18 mouse cellular contexts compared by ENCODE assay signal in genomic region chr1:85809256-85809655, GRCm38 (mm10). TPM values are rescaled to one million over a fixed set of nuclear protein-coding genes. Genes with fewer than 3 reads are reported as not detected.
DNase-seq lines count a peak whose midpoint lies in the region; ATAC-seq and TF ChIP-seq lines count a peak whose summit lies in the region.
"Had no signal": no experiment of that assay in that cellular context is flagged by ENCODE, and none has a peak within 500 bp of the region (broad histone marks: within the 10 kb centered on the region; RNA-seq: fewer than 3 reads in every experiment).

No protein-coding gene starts in this region.

- ATAC-seq in frontal cortex, adult (ENCODE audit: low TSS enrichment) = peak; percentile 56
- ATAC-seq in lung, embryonic 14.5 days (ENCODE audit: insufficient read depth) = no peak
- ATAC-seq in intestine, embryonic 15.5 days = peak; percentile 64
- ATAC-seq in stomach, embryonic 16.5 days (ENCODE audit: insufficient read depth, low FRiP score) = no peak
- ATAC-seq: activated CD4-positive, CD25-positive, alpha-beta regulatory T cell, adult 4 months had no signal

- no peak for TF ChIP-seq CTCF in lung, embryonic 14.5 days (IDR thresholded peaks at IDR 0.05; ENCODE audit: low read depth)

- peaks cover 8% of the 10 kb centered on the region for H3K4me1 ChIP-seq in lung, embryonic 14.5 days (ENCODE audit: insufficient read depth)
- peaks cover 11% of the 10 kb centered on the region for H3K4me1 ChIP-seq in intestine, embryonic 15.5 days (replicated peaks)
- H3K4me1 ChIP-seq in stomach, embryonic 16.5 days (ENCODE audit: control insufficient read depth, insufficient read depth, low read length) = peaks cover 32% of the 10 kb centered on the region

- H3K36me3 ChIP-seq in lung, embryonic 14.5 days (ENCODE audit: insufficient read depth) = no peaks in the 10 kb centered on the region
- H3K36me3 ChIP-seq in intestine, embryonic 15.5 days = no peaks in the 10 kb centered on the region
- H3K36me3 ChIP-seq in stomach, embryonic 16.5 days (ENCODE audit: control insufficient read depth, insufficient read depth, low read length) = no peaks in the 10 kb centered on the region
- H3K36me3 ChIP-seq: hindbrain, embryonic 10.5 days had no signal

- no peak for DNase-seq in frontal cortex, postnatal 14 days (ENCODE audit: low spot score in 2 of 2)
- DNase-seq in lung, embryonic 14.5 days = peak; percentile 13
- DNase-seq in lung, postnatal 14 days = no peak
- DNase-seq in ovary, adult 18-20 months (ENCODE audit: low spot score) = no peak
- no peak for DNase-seq in thymus, postnatal 36 days
- DNase-seq: adrenal gland, postnatal 36 days; cerebellum, postnatal 14 days; kidney, postnatal 25 days; lung, postnatal 4 days; midbrain, embryonic 14.5 days; thymus, adult 2 months had no signal

- no peak overlapping the region for H3K4me2 ChIP-seq in lung, embryonic 14.5 days
- no peak overlapping the region for H3K4me2 ChIP-seq in intestine, embryonic 15.5 days (replicated peaks)
- H3K4me2 ChIP-seq in stomach, embryonic 16.5 days (ENCODE audit: low read depth, low read length) = no peak overlapping the region
- H3K4me2 ChIP-seq: liver, embryonic 11.5 days had no signal

- no peaks in the 10 kb centered on the region for H3K9me3 ChIP-seq in lung, embryonic 14.5 days (ENCODE audit: low read depth, low read length)
- no peaks in the 10 kb centered on the region for H3K9me3 ChIP-seq in intestine, embryonic 15.5 days
- no peaks in the 10 kb centered on the region for H3K9me3 ChIP-seq in stomach, embryonic 16.5 days (replicated peaks; ENCODE audit: control insufficient read depth, low read length)
- H3K9me3 ChIP-seq: forebrain, embryonic 10.5 days; hindbrain, embryonic 10.5 days had no signal

- peak overlapping the region; percentile 56; the same call in 1 of the 2 replicates for H3K27ac ChIP-seq in lung, embryonic 14.5 days (ENCODE audit: low read depth)
- H3K27ac ChIP-seq in intestine, embryonic 15.5 days = no peak overlapping the region
- peak overlapping the region; percentile 72 for H3K27ac ChIP-seq in stomach, embryonic 16.5 days (ENCODE audit: low read length)
- H3K27ac ChIP-seq: forebrain, embryonic 10.5 days; hindbrain, embryonic 10.5 days had no signal

- 63% methylated on average over 4 of the region's 4 CpGs for WGBS in lung, embryonic 14.5 days
- WGBS in intestine, embryonic 15.5 days = 34% methylated on average over 4 of the region's 4 CpGs
- WGBS in stomach, embryonic 16.5 days = 45% methylated on average over 4 of the region's 4 CpGs

- no peaks in the 10 kb centered on the region for H3K27me3 ChIP-seq in lung, embryonic 14.5 days (ENCODE audit: insufficient read depth, low read length)
- no peaks in the 10 kb centered on the region for H3K27me3 ChIP-seq in intestine, embryonic 15.5 days (replicated peaks)
- H3K27me3 ChIP-seq in stomach, embryonic 16.5 days (ENCODE audit: control insufficient read depth, insufficient read depth, low read length) = no peaks in the 10 kb centered on the region

- no peak overlapping the region for H3K9ac ChIP-seq in lung, embryonic 14.5 days
- H3K9ac ChIP-seq in intestine, embryonic 15.5 days = no peak overlapping the region
- no peak overlapping the region for H3K9ac ChIP-seq in stomach, embryonic 16.5 days (ENCODE audit: low read length)

- H3K4me3 ChIP-seq in lung, embryonic 14.5 days (ENCODE audit: low read depth, low read length) = no peak overlapping the region
- H3K4me3 ChIP-seq in intestine, embryonic 15.5 days (replicated peaks) = no peak overlapping the region
- H3K4me3 ChIP-seq in stomach, embryonic 16.5 days (replicated peaks; ENCODE audit: low read length) = no peak overlapping the region
- H3K4me3 ChIP-seq: forebrain, embryonic 10.5 days; hindbrain, embryonic 10.5 days had no signal

RNA-seq across cellular contexts. Expression of gene Cab39, which starts 16.0 kb away (rescaled TPM):
- 47.0 and 49.3 TPM in 2 replicates for polyA plus RNA-seq in lung, embryonic 14.5 days (2014; fragmentation: Nextera tagmentation; extraction: Ambion mirVana)
- polyA plus RNA-seq in intestine, embryonic 15.5 days (2015; fragmentation: Nextera tagmentation; extraction: Ambion mirVana) = 29.2 and 29.3 TPM in 2 replicates
- 23.8 and 25.4 TPM in 2 replicates for polyA plus RNA-seq in stomach, embryonic 16.5 days (2015; fragmentation: Nextera tagmentation; extraction: Ambion mirVana)

RNA-seq across cellular contexts. Expression of gene A630001G21Rik, which starts 30.8 kb away (rescaled TPM):
- 1.4 and 1.8 TPM in 2 replicates for polyA plus RNA-seq in lung, embryonic 14.5 days (2014; fragmentation: Nextera tagmentation; extraction: Ambion mirVana)
- 0.96 and 1.1 TPM in 2 replicates for polyA plus RNA-seq in intestine, embryonic 15.5 days (2015; fragmentation: Nextera tagmentation; extraction: Ambion mirVana)
- polyA plus RNA-seq in stomach, embryonic 16.5 days (2015; fragmentation: Nextera tagmentation; extraction: Ambion mirVana) = 1.0 and 1.3 TPM in 2 replicates

Comparison
In these comparisons a context has a peak if more than half of its experiments do, and no peak if none do; other contexts are left out.
1. ATAC-seq: peak in frontal cortex, adult (single experiment) and intestine, embryonic 15.5 days (single experiment); none in lung, embryonic 14.5 days (single experiment) and stomach, embryonic 16.5 days (single experiment).